Mouse (Mus musculus) adrenal gland, adult 10 weeks (tissue): ENCODE results near the gene Gbp10. TPM values are rescaled to one million over a fixed set of nuclear protein-coding genes. Genes with fewer than 3 reads are reported as not detected.

Experiments used
- polyA plus RNA-seq: library from polyadenylated mRNA; stranded (reverse); fragments of 350-450 nt; fragmentation: Illumina TruSeq; extraction: RNeasy Lipid Tissue Mini Kit (QIAGEN cat#74804); gene quantifications from one replicate; pipeline ENCODE4 v1.2.3, GENCODE M21; 2014; ENCODE audit warnings: low read depth, low replicate concordance

The Gbp10 gene
- 3.3 TPM for polyA plus RNA-seq

DNA sequence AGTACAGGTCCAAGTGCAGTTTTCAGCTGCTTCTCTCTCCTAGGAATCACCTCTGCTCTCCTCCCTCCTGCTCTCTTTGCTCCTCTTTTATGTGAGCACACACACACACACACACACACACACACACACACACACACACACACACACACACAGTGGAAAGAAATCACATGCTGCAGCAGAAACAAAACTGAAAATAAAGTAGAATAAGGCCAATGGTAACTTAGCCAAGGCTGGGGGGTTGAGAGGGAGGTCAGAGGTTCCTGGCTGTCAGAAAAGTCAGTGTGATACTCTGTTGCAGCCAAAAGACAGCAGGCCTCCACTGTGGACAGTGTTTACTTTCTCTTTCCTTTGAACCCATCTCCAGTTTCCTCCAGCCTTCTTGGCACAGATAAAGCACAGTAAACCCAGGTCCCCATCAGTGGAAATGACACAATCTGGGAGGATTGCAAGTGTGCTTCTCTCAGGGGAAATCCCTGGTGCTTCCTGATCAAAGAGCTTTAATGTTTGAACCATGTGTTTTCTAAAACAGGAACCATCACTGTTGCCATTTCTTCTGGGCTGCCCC lies at the start of gene Gbp10:
Gene Gbp10, minus strand, starts transcription at position 51 of the 565 bp plus-strand sequence.

Other genes with a start within 250 kb of the Gbp10 start
- gene Gbp9, start 100.0 kb downstream of the Gbp10 start, polyA plus RNA-seq: 27.3 TPM
- 1.1 TPM for gene Gbp8, start 100.0 kb downstream of the Gbp10 start, polyA plus RNA-seq
- gene Gbp4, start 99.9 kb downstream of the Gbp10 start, polyA plus RNA-seq: 10.9 TPM
- 0.87 TPM for gene Gm43302, start 54.2 kb upstream of the Gbp10 start, polyA plus RNA-seq
- 52.2 TPM for gene Gbp6, start 54.2 kb upstream of the Gbp10 start, polyA plus RNA-seq
- 241 TPM for gene Lrrc8b, start 176.2 kb upstream of the Gbp10 start, polyA plus RNA-seq